9 mouse cellular contexts compared by ENCODE assay signal in the genomic region with DNA sequence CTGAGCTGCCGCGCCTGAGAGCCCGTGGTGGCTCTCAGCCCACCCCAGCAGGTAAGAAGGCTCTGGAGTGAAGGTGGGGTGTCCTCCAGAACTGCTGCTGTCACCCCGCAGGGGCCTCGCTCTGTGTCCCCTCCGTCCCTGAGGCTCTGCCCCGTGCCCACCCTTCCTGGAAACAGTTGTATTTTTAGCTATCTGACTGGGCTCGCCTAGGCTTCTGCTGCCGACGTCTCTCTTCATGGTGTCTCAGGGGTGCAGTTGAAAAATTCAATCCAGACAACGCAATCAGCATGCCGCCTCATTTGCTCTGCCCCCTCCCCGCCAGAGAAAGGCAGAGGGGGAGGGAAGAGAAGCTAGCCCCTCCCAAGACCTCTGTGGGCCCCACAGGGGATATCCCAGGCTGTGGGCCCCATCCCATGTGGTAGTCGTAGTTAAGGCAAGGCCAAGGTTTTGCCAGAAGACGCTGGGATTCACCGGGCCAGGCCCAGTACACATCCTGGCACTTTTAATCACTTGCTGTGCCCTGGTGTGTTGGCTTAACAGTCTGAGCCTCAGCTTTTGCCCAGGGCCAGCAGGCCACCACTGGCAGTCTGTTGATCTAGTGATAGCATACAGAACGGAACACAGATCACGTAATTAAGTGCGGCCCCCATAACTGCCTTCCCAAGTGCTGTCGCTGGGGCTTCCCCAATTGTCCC. TPM values are rescaled to one million over a fixed set of nuclear protein-coding genes. Genes with fewer than 3 reads are reported as not detected.
A peak's percentile ranks its signal among the peaks of the same experiment; 100 is the strongest.
DNase-seq lines count a peak whose midpoint lies in the region; ATAC-seq lines count a peak whose summit lies in the region.
"Had no signal": no experiment of that assay in that cellular context is flagged by ENCODE, and none has a peak within 500 bp of the region (broad histone marks: within the 10 kb centered on the region; RNA-seq: fewer than 3 reads in every experiment).

No protein-coding gene starts in this region.

- no peaks in the 10 kb centered on the region for H3K36me3 ChIP-seq in heart, embryonic 16.5 days (ENCODE audit: control insufficient read depth, insufficient read depth)
- H3K36me3 ChIP-seq in liver, embryonic 13.5 days = peaks cover 97% of the 10 kb centered on the region

- no peaks in the 10 kb centered on the region for H3K9me3 ChIP-seq in heart, embryonic 16.5 days (replicated peaks; ENCODE audit: control insufficient read depth, low read length)
- H3K9me3 ChIP-seq in liver, embryonic 13.5 days (replicated peaks) = no peaks in the 10 kb centered on the region

- intact Hi-C loops in left cerebral cortex, postnatal 10 days (cut with DNase I) = no loop called here

- peaks cover 13% of the 10 kb centered on the region; the same call in 1 of the 2 replicates for H3K4me1 ChIP-seq in brown adipose tissue, adult 24 weeks (ENCODE audit: control insufficient read depth, insufficient read depth, insufficient read length, low read length)
- peaks cover 88% of the 10 kb centered on the region for H3K4me1 ChIP-seq in heart, embryonic 16.5 days (ENCODE audit: control insufficient read depth, insufficient read depth, low read length)
- peaks cover 96% of the 10 kb centered on the region for H3K4me1 ChIP-seq in liver, embryonic 13.5 days (replicated peaks)

- DNase-seq in heart, adult 11 months = peak; percentile 93
- no peak for DNase-seq in heart, adult 8-10 months (ENCODE audit: low spot score)
- no peak for DNase-seq in liver, embryonic 13.5 days
- DNase-seq in layer of hippocampus, postnatal 25 days (ENCODE audit: extremely low spot score in 1 of 2, low spot score in 1 of 2) = no peak
- DNase-seq in right cerebral cortex, postnatal 25 days = no peak
- DNase-seq in left cerebral cortex, postnatal 10 days (ENCODE audit: extremely low spot score in 1 of 2, low spot score in 2 of 2) = no peak
- DNase-seq: kidney, adult 2 months had no signal

- no peaks in the 10 kb centered on the region for H3K27me3 ChIP-seq in heart, embryonic 16.5 days (ENCODE audit: control insufficient read depth, insufficient read depth, low read length)
- no peaks in the 10 kb centered on the region for H3K27me3 ChIP-seq in liver, embryonic 13.5 days

- no peak overlapping the region for H3K4me3 ChIP-seq in brown adipose tissue, adult 24 weeks (ENCODE audit: insufficient read depth, low read depth, low read length)
- peak overlapping the region; percentile 17 for H3K4me3 ChIP-seq in heart, embryonic 16.5 days (ENCODE audit: low read length)
- no peak overlapping the region for H3K4me3 ChIP-seq in liver, embryonic 13.5 days (replicated peaks)

- peak overlapping the region; percentile 71 for H3K9ac ChIP-seq in heart, embryonic 16.5 days (ENCODE audit: low read length)
- peak overlapping the region; percentile 41; the same call in 1 of the 2 replicates for H3K9ac ChIP-seq in liver, embryonic 13.5 days

- peak overlapping the region; percentile 47 for H3K4me2 ChIP-seq in heart, embryonic 16.5 days (ENCODE audit: low read depth, low read length)
- H3K4me2 ChIP-seq in liver, embryonic 13.5 days = peak overlapping the region; percentile 26; the same call in 1 of the 2 replicates

- WGBS in heart, embryonic 16.5 days = 39% methylated on average over 20 of the region's 20 CpGs
- 42% methylated on average over 20 of the region's 20 CpGs for WGBS in liver, embryonic 13.5 days (ENCODE audit: insufficient replicate concordance)

- 0 out of 2 replicates have a peak overlapping the region, but pooled peaks have one; percentile 7 for H3K27ac ChIP-seq in brown adipose tissue, adult 24 weeks (replicated peaks; ENCODE audit: low read depth, low read length)
- H3K27ac ChIP-seq in heart, embryonic 16.5 days (ENCODE audit: low read length) = peak overlapping the region; percentile 96
- peak overlapping the region; percentile 47 for H3K27ac ChIP-seq in liver, embryonic 13.5 days

- ATAC-seq in heart, embryonic 16.5 days (replicated peaks; ENCODE audit: extremely low read depth, insufficient read depth, low FRiP score) = peak; percentile 32; the same call in 1 of the 2 replicates
- 0 out of 2 replicates have a peak, but pooled peaks have one; percentile 11 for ATAC-seq in liver, embryonic 13.5 days (ENCODE audit: low read depth)

RNA-seq across cellular contexts. Expression of gene Gins2, which starts 32.8 kb away (rescaled TPM):
- total RNA-seq in heart, adult 8-10 months (2022) = 1 to 10 TPM in 3 of 4 experiments, under 1 TPM in 1; 0.98 to 1.7 (median 1.7) TPM
- 5.4 and 6.5 TPM in 2 replicates for polyA plus RNA-seq in brown adipose tissue, adult 24 weeks (2012; ENCODE audit: insufficient read depth, insufficient read length, missing spikeins)
- 51.0 and 51.1 TPM in 2 replicates for polyA plus RNA-seq in heart, embryonic 16.5 days (2015; fragmentation: Nextera tagmentation; extraction: Ambion mirVana)
- polyA plus RNA-seq in liver, embryonic 13.5 days (2015; fragmentation: Nextera tagmentation; extraction: Ambion mirVana) = 75.6 and 75.9 TPM in 2 replicates
- 1 to 10 TPM; 2.9 to 4.6 TPM for total RNA-seq in layer of hippocampus, postnatal 25 days (2021)
- total RNA-seq in left cerebral cortex, postnatal 10 days (2021) = 1 to 10 TPM; 2.3 to 2.9 TPM

Comparison
In these comparisons a context has a peak if more than half of its experiments do, and no peak if none do; other contexts are left out.
1. H3K27ac ChIP-seq: peak in every context shown above with its lines; median percentile 96 in heart, embryonic 16.5 days; 47 in liver, embryonic 13.5 days; 7 in brown adipose tissue, adult 24 weeks.